Mouse (Mus musculus) heart, embryonic 11.5 days (tissue): ENCODE data around the gene Ptch1. TPM values are rescaled to one million over a fixed set of nuclear protein-coding genes. Genes with fewer than 3 reads are reported as not detected.

Experiments
- ATAC-seq: fragments of 200-750 bp; cut with Nextera tagmentation; replicated peaks from 2 replicates; pipeline ENCODE4 v1.8.0; 2017; ENCODE audit warnings: moderate library complexity; ENCODE audit not compliant: insufficient number of reproducible peaks, low FRiP score, low TSS enrichment
- H3K27ac ChIP-seq: fragments of 300-500 bp; sonication (generic); 2 replicates; pipeline ENCODE4 v1.5.1; 2014; ENCODE audit warnings: mild to moderate bottlenecking, low read depth, low read length
- H3K27me3 ChIP-seq: fragments of 300-500 bp; sonication (generic); 2 replicates; pipeline ENCODE4 v1.6.1; 2014; ENCODE audit warnings: mild to moderate bottlenecking, low read length, mixed read lengths; ENCODE audit not compliant: control insufficient read depth, insufficient read depth
- H3K36me3 ChIP-seq: fragments of 300-500 bp; sonication (generic); 2 replicates; pipeline ENCODE4 v1.6.1; 2014; ENCODE audit warnings: mild to moderate bottlenecking, low read length, moderate library complexity, mixed read lengths; ENCODE audit not compliant: control insufficient read depth, insufficient read depth
- H3K4me1 ChIP-seq: fragments of 300-500 bp; sonication (generic); 2 replicates; pipeline ENCODE4 v1.6.1; 2014; ENCODE audit warnings: low read length; ENCODE audit not compliant: control insufficient read depth, insufficient read depth
- H3K4me2 ChIP-seq: fragments of 300-500 bp; sonication (generic); 2 replicates; pipeline ENCODE4 v1.6.1; 2014; ENCODE audit warnings: mild to moderate bottlenecking, moderate library complexity
- H3K4me3 ChIP-seq: fragments of 300-500 bp; sonication (generic); 2 replicates; pipeline ENCODE4 v1.5.1; 2014; ENCODE audit warnings: low read depth, low read length
- H3K9ac ChIP-seq: fragments of 300-500 bp; sonication (generic); 2 replicates; pipeline ENCODE4 v1.6.1; 2014; ENCODE audit warnings: mild to moderate bottlenecking, low read depth, low read length, moderate library complexity
- H3K9me3 ChIP-seq: fragments of 300-500 bp; sonication (generic); replicated peaks from 2 replicates; pipeline ENCODE4 v1.6.1; 2016; ENCODE audit warnings: low read length; ENCODE audit not compliant: control insufficient read depth
- WGBS: fragments of 180-500 bp; shearing (Covaris S2); extraction: QIAGEN DNeasy Blood & Tissue Kit; methylation state at CpG from one replicate; pipeline ENCODE4 v1.1.7; 2014; ENCODE audit not compliant: insufficient replicate concordance; 5-methylcytosine and 5-hydroxymethylcytosine counted together
- polyA plus RNA-seq: library from polyadenylated mRNA; unstranded; fragments of >200 nt; fragmentation: Nextera tagmentation; extraction: Ambion mirVana; gene quantifications from 2 replicates; pipeline ENCODE4 v1.2.1, GENCODE M21; 2014

The Ptch1 gene
- polyA plus RNA-seq = 7.4 and 11.8 TPM in 2 replicates

DNA sequence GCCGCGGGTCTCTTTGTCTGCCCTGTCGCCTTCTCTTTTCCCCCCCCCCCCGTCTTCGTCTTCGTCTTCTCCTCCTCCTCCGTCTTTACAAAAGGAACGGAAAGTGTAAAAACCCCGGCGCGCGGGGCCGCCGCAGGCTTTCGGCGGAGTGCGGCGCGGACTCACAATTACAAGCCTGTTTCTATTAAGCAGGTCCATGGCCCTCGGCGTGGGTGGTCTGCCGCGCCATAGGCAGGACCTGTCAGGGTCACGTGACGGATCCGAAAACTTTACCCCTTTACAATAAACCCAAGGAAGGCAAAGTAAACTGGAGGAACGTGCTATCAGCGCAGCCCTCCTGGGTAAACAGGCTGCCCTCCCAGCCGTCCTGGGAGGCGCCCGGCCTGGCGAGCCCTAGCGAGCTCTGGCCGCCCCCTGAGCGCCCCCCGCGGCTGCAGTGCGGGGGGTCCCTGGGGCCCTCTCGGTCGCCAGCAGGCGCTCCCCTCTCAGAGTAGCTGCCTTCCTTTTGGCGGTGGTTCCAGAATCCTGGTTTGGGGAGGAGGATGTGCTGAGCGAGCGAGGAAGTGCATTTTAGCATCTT lies at the start of gene Ptch1:
Gene Ptch1, minus strand, starts transcription at position 343 of the 580 bp plus-strand sequence.
- H3K4me3 ChIP-seq = peak within 1 kb of the TSS; percentile 75
- H3K27me3 ChIP-seq = peaks cover 29% of the 10 kb centered on the region
- H3K36me3 ChIP-seq = no peaks in the 10 kb centered on the region
- peaks cover 13% of the 10 kb centered on the region; the same call in 1 of the 2 replicates for H3K4me1 ChIP-seq
- WGBS = under 1% methylated on average over 41 of the region's 44 CpGs
- H3K9me3 ChIP-seq = no peaks in the 10 kb centered on the region
- H3K9ac ChIP-seq = peak within 1 kb of the TSS; percentile 70
- H3K4me2 ChIP-seq = peak within 1 kb of the TSS; percentile 100
- no peak within 1 kb of the TSS for H3K27ac ChIP-seq
- 0 out of 2 replicates have a peak, but pooled peaks have one; percentile 40 for ATAC-seq

DNA sequence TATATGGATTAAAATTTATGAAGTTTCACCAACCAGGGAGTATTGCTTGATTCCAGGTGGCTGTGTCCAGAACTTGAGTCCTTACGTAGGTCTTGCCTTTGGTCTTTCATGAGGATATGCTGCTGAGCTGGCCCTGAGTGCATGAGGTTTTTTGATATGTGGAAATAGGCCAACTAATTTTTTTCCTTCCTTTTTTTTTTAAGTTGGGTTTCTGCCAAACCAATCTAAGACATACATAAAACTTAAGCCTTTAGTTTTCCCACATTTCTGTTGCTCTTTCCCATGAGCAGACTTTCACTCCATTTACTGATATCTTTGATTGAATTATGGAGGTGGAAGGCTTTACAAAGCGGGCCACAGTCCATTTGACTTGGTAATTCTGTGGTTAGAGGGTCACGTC lies 47.9 kb upstream of the Ptch1 start:
- H3K9ac ChIP-seq = no peak overlapping the region
- H3K4me3 ChIP-seq = no peak overlapping the region
- ATAC-seq = no peak
- no peaks in the 10 kb centered on the region for H3K4me1 ChIP-seq
- no peak overlapping the region for H3K27ac ChIP-seq
- H3K4me2 ChIP-seq = no peak overlapping the region
- no peaks in the 10 kb centered on the region for H3K27me3 ChIP-seq
- no peaks in the 10 kb centered on the region for H3K36me3 ChIP-seq
- H3K9me3 ChIP-seq = no peaks in the 10 kb centered on the region
- 80% methylated on average over 3 of the region's 3 CpGs for WGBS

DNA sequence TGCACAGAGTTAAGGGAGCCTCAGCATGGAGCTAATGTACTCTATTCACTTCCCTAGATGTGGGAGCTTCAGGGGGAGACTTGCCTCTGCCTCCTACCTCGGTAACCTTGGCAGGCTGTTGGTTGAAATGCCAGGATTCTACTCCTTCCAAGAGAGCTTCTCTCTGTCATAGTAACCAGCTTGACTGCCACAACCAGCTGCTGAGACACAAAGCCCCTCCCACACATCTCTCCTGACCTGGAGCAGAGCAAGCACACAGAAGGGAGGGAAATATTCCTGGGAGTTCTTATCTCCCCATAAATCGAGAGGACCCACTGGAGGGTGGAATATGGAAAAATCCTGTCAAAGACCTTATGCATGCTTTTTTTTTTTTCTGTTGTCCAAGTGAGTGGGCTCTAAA lies 39.8 kb upstream of the Ptch1 start:
- no peaks in the 10 kb centered on the region for H3K9me3 ChIP-seq
- no peak overlapping the region for H3K27ac ChIP-seq
- H3K27me3 ChIP-seq = no peaks in the 10 kb centered on the region
- no peak overlapping the region for H3K4me3 ChIP-seq
- no peak overlapping the region for H3K9ac ChIP-seq
- H3K4me2 ChIP-seq = no peak overlapping the region
- ATAC-seq = no peak
- 31% methylated on average over 2 of the region's 2 CpGs for WGBS
- no peaks in the 10 kb centered on the region for H3K36me3 ChIP-seq
- 0 out of 2 replicates have a peak, but pooled peaks cover 7% of the 10 kb centered on the region for H3K4me1 ChIP-seq

DNA sequence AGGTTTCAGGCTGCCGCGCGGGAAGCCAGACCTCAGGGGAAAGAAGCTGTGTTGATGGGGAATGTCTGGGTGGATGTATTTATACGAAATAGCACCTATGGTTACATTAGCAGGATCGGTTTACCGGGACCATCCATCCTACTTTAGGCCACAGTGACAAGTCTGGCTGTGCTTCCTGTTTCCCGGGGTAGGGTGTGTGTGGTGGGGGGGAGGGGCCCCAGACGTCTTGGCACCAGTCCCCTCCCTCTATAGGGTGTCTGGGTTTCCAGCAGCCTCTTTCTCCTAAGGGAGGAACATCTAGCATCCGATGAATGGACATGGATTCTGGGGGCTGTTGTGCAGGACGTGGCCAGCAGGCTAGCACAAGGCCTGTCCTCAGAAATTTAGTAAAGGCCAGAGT lies 36.3 kb upstream of the Ptch1 start:
- Histone ChIP-seq H3K4me1 (0 out of 2 replicates have a peak, but pooled peaks cover 7% of the 10 kb centered on the region), H3K9ac (no peak overlapping the region), H3K4me3 (no peak overlapping the region), H3K27me3 (no peaks in the 10 kb centered on the region), H3K36me3 (no peaks in the 10 kb centered on the region), H3K9me3 (no peaks in the 10 kb centered on the region), H3K4me2 (no peak overlapping the region; the same call in 1 of the 2 replicates), H3K27ac (no peak overlapping the region)
- WGBS = 12% methylated on average over 10 of the region's 10 CpGs
- ATAC-seq = no peak

DNA sequence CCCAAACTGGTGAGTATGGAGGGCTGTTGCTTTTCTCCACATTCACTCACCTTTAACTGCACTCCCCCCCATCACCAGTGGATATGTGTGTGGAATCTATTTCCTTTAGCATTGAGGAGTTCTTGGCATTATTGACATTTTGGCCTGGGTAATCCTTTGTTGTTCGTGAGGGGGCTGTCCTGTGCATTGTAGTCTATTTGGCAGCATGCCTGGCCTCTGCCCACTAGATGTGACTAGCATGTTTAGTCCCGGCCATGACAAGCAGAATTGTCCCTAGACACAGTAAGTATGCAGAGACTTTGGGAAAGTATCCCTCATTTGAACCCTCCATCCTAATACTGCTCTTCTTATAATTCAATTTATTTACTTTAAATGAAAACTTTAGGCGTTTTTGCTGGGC lies 24.2 kb upstream of the Ptch1 start:
- Histone ChIP-seq H3K9ac (no peak overlapping the region), H3K4me3 (no peak overlapping the region), H3K4me2 (no peak overlapping the region), H3K27me3 (no peaks in the 10 kb centered on the region), H3K9me3 (no peaks in the 10 kb centered on the region), H3K4me1 (no peaks in the 10 kb centered on the region), H3K36me3 (no peaks in the 10 kb centered on the region), H3K27ac (no peak overlapping the region)
- 71% methylated on average over 3 of the region's 3 CpGs for WGBS
- no peak for ATAC-seq

DNA sequence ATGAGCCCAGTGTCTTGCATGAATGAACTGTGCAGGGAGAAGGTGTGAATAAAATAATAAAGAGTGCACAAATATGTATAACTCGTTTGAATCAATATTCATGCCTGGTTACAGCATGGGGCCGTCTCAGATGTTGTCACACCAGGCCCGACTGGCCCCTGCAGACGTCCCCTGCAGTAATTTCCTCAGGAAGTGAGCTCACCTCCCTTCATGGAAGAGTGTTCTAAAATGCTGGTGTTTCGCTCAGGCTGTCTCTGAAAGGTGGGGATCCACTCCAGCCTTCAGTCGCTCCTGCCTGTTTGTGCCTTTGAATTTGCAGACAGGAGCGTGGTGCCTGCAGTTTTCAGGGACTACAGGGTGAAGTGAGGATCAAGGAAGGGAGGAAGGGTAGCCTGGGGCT lies 22.5 kb upstream of the Ptch1 start:
- H3K9me3 ChIP-seq = no peaks in the 10 kb centered on the region
- no peaks in the 10 kb centered on the region for H3K36me3 ChIP-seq
- H3K4me2 ChIP-seq = no peak overlapping the region
- H3K27ac ChIP-seq = no peak overlapping the region
- ATAC-seq = no peak
- no peaks in the 10 kb centered on the region for H3K4me1 ChIP-seq
- H3K9ac ChIP-seq = no peak overlapping the region
- no peak overlapping the region for H3K4me3 ChIP-seq
- WGBS = 48% methylated on average over 7 of the region's 7 CpGs
- no peaks in the 10 kb centered on the region for H3K27me3 ChIP-seq

DNA sequence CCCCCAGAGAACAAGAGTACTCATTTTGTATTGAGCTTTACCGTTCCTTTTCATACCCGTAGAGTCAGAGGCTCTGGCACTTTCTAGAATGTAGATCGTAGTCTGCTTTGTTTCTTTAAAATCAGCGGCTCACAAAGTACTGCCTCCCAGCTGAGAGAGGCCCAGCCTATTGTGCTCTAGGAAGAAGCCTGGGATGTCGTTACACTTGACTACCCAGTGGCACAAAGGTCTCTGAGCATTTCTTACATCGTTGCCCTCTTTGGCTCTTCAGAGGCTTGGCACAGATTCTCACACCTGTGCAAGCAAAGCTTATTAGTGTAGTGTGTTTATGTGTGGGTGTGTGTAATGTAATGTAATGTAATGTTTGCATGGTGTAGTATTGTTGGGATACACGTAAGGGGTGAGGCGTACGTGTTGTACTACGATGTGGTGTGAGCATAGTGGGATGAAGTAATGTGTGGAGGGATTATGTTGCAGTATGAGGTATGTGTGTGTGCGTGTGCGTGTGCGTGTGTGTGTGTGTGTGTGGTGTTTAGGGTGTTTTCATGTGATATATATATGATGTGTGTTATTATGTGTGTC lies 20.2 kb upstream of the Ptch1 start:
- no peak overlapping the region for H3K4me3 ChIP-seq
- H3K27ac ChIP-seq = no peak overlapping the region
- H3K4me1 ChIP-seq = no peaks in the 10 kb centered on the region
- H3K9me3 ChIP-seq = no peaks in the 10 kb centered on the region
- H3K27me3 ChIP-seq = no peaks in the 10 kb centered on the region
- ATAC-seq = no peak
- H3K36me3 ChIP-seq = no peaks in the 10 kb centered on the region
- H3K4me2 ChIP-seq = no peak overlapping the region
- WGBS = 76% methylated on average over 13 of the region's 13 CpGs
- no peak overlapping the region for H3K9ac ChIP-seq

DNA sequence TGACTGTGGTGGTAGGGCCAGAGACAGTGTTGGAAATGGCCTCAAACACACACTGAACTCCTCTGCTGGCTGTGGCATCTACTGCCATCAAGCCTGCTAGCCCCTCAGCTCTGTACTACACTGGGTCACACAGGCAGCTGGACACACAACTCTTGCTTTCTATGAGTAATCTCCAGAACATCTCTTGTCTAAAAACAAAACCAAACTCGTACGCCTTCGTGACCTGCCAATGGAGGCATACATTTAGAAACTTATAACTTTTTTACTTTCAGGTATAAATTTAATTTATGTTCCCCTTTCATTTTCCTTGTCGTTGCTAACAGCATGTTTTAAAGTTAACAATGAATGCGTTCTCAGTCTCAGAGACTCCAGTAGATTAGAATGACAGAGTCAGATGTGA lies 19.4 kb upstream of the Ptch1 start:
- Histone ChIP-seq H3K27me3 (no peaks in the 10 kb centered on the region), H3K27ac (no peak overlapping the region), H3K36me3 (no peaks in the 10 kb centered on the region), H3K9me3 (no peaks in the 10 kb centered on the region), H3K4me3 (no peak overlapping the region), H3K4me2 (no peak overlapping the region), H3K4me1 (no peaks in the 10 kb centered on the region), H3K9ac (no peak overlapping the region)
- no peak for ATAC-seq
- 85% methylated on average over 5 of the region's 5 CpGs for WGBS

DNA sequence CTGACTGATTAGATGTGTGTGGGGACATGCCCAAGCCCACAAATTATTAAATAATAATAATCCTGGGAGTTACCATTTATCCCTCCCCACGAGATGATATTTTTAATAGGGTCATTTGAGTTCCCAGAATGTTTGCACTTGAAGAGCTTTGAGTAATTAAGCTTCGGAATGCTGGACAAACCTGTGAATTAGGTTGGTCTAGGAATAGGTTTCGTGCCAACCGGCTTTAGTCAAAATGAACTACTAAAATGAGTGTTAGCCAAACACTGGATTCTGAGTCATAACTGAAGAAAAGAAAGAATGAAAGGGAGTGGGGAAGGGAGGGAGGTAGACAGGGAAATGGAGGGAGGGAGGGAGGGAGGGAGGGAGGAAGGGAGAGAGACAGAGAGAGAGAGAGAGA lies 1.2 kb upstream of the Ptch1 start:
- H3K9me3 ChIP-seq = no peaks in the 10 kb centered on the region
- H3K27ac ChIP-seq = no peak overlapping the region
- no peak for ATAC-seq
- peaks cover 6% of the 10 kb centered on the region; the same call in 1 of the 2 replicates for H3K4me1 ChIP-seq
- H3K27me3 ChIP-seq = peaks cover 26% of the 10 kb centered on the region
- H3K4me2 ChIP-seq = no peak overlapping the region
- no peak overlapping the region for H3K9ac ChIP-seq
- 62% methylated on average over 4 of the region's 4 CpGs for WGBS
- no peaks in the 10 kb centered on the region for H3K36me3 ChIP-seq
- no peak overlapping the region for H3K4me3 ChIP-seq
